Mouse (Mus musculus) neural tube, embryonic 11.5 days (tissue): Measurements from ENCODE around the gene Ppfia1. TPM values are rescaled to one million over a fixed set of nuclear protein-coding genes. Genes with fewer than 3 reads are reported as not detected.

Source experiments
- ATAC-seq: fragments of 200-750 bp; cut with Nextera tagmentation; 2 replicates; pipeline ENCODE4 v1.8.0; 2017; ENCODE audit warnings: moderate number of reproducible peaks, mild to moderate bottlenecking, moderate TSS enrichment, moderate library complexity; ENCODE audit not compliant: insufficient read depth, low FRiP score, low TSS enrichment
- DNase-seq: peaks from one replicate; pipeline ENCODE4 v3.0.0-alpha.2; 2015; ENCODE audit warnings: low spot score
- H3K27ac ChIP-seq: fragments of 300-500 bp; sonication (generic); 2 replicates; pipeline ENCODE4 v1.5.1; 2014; ENCODE audit warnings: low read depth, mild to moderate bottlenecking, low read length
- H3K27me3 ChIP-seq: fragments of 300-500 bp; sonication (generic); 2 replicates; pipeline ENCODE4 v1.6.1; 2014; ENCODE audit warnings: mild to moderate bottlenecking, low read length, mixed read lengths; ENCODE audit not compliant: control insufficient read depth, insufficient read depth
- H3K36me3 ChIP-seq: fragments of 300-500 bp; sonication (generic); 2 replicates; pipeline ENCODE4 v1.6.1; 2014; ENCODE audit warnings: mild to moderate bottlenecking, low read length, moderate library complexity, mixed read lengths; ENCODE audit not compliant: control insufficient read depth, insufficient read depth
- H3K4me1 ChIP-seq: fragments of 300-500 bp; sonication (generic); 2 replicates; pipeline ENCODE4 v1.6.1; 2014; ENCODE audit warnings: low read length, mixed read lengths; ENCODE audit not compliant: control insufficient read depth, insufficient read depth
- H3K4me2 ChIP-seq: fragments of 300-500 bp; sonication (generic); 2 replicates; pipeline ENCODE4 v1.6.1; 2014; ENCODE audit warnings: low read depth, mild to moderate bottlenecking, moderate library complexity
- H3K4me3 ChIP-seq: fragments of 300-500 bp; sonication (generic); 2 replicates; pipeline ENCODE4 v1.5.1; 2014; ENCODE audit warnings: low read depth, low read length
- H3K9ac ChIP-seq: fragments of 300-500 bp; sonication (generic); 2 replicates; pipeline ENCODE4 v1.6.1; 2014; ENCODE audit warnings: mild to moderate bottlenecking, low read length
- H3K9me3 ChIP-seq: fragments of 300-500 bp; sonication (generic); 2 replicates; pipeline ENCODE4 v1.6.1; 2016; ENCODE audit warnings: low read length; ENCODE audit not compliant: control insufficient read depth
- WGBS: fragments of 180-500 bp; shearing (Covaris S2); extraction: QIAGEN DNeasy Blood & Tissue Kit; methylation state at CpG from one replicate; pipeline ENCODE4 v1.1.7; 2014; 5-methylcytosine and 5-hydroxymethylcytosine counted together
- polyA plus RNA-seq: library from polyadenylated mRNA; unstranded; fragments of >200 nt; fragmentation: Nextera tagmentation; extraction: Ambion mirVana; gene quantifications from 2 replicates; pipeline ENCODE4 v1.2.1, GENCODE M21; 2014

The Ppfia1 gene
- polyA plus RNA-seq, 1 experiment from 2014 or later = 45.0 TPM

- H3K4me2 ChIP-seq = no peak overlapping the region
- ATAC-seq (no peak), DNase-seq (no peak)
- no peaks in the 10 kb centered on the region for H3K27me3 ChIP-seq
- WGBS = 90% methylated on average over 7 of the region's 7 CpGs
- H3K9ac ChIP-seq = no peak overlapping the region
- H3K36me3 ChIP-seq = peaks cover 33% of the 10 kb centered on the region
- H3K4me1 ChIP-seq = no peaks in the 10 kb centered on the region
- no peaks in the 10 kb centered on the region for H3K9me3 ChIP-seq
- H3K27ac ChIP-seq = no peak overlapping the region
- H3K4me3 ChIP-seq = no peak overlapping the region
These were observed 91.0 kb downstream of the Ppfia1 start for GRCm38 (mm10) chr7:144462577-144462976.

- Histone ChIP-seq H3K4me1 (no peaks in the 10 kb centered on the region), H3K9ac (no peak overlapping the region), H3K36me3 (peaks cover 43% of the 10 kb centered on the region), H3K9me3 (no peaks in the 10 kb centered on the region), H3K27ac (no peak overlapping the region), H3K4me2 (no peak overlapping the region), H3K4me3 (no peak overlapping the region), H3K27me3 (no peaks in the 10 kb centered on the region)
- no peak for ATAC-seq
- WGBS = 93% methylated on average over 6 of the region's 6 CpGs
- DNase-seq = no peak
These were observed 92.2 kb downstream of the Ppfia1 start for GRCm38 (mm10) chr7:144461246-144461902.

DNA sequence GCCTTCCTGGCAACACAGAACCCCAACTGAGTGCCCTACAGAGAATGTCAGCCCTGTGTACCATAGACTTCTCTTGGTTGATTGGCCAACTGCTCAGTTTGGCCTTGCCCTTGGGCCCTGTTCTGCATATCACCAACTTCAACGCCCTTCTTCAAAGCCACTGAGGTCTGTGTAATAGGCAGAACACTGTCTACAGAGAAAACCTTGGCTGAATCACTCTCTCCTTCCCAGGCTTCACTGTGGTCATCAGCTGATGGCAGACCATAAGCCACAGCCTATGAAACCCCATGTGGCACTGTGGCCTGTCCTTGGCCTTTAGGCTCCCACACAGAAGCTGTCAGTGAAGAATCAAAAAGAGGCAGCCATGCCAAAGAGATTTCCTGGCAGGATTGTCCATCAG, 94.6 kb downstream of the Ppfia1 start:
- whole genome bisulfite sequencing = 100% methylated on average over 1 of the region's 1 CpGs
- no peak for ATAC-seq
- H3K36me3 ChIP-seq = peaks cover 60% of the 10 kb centered on the region

DNA sequence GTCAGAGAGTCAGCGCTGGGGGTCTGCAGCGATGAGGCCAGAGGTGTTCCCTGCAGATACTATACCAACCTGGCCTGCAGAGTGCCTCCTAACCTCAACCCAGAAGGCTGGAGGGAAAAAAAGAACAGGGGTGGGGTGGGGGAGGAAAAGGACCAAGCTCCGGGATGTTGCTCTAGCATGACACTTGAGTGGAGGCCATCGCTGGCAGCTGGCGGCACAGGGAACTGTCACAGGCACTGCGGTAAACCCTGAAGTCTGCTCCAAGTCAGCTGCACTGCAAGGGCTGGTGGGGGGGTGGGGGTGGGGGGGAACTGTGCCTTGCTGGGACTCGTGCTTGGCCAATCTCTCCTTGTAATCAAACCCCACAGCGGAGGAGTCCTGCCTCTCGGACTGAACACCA, 102.9 kb downstream of the Ppfia1 start:
- WGBS = 96% methylated on average over 9 of the region's 9 CpGs
- no peak for DNase-seq
- no peak overlapping the region for H3K9ac ChIP-seq

More for the DNA sequence above, 94.6 kb downstream of the Ppfia1 start:
- Histone ChIP-seq H3K27me3 (no peaks in the 10 kb centered on the region), H3K4me3 (no peak overlapping the region), H3K27ac (no peak overlapping the region), H3K9me3 (no peaks in the 10 kb centered on the region), H3K4me1 (no peaks in the 10 kb centered on the region), H3K9ac (no peak overlapping the region), H3K4me2 (no peak overlapping the region)
- DNase-seq = no peak

GRCm38 (mm10) chr7:144449637-144450570, 103.6 kb downstream of the Ppfia1 start:
- H3K9me3 ChIP-seq = no peaks in the 10 kb centered on the region
- H3K4me2 ChIP-seq = no peak overlapping the region
- no peak overlapping the region for H3K4me3 ChIP-seq
- H3K27ac ChIP-seq = no peak overlapping the region
- no peaks in the 10 kb centered on the region for H3K27me3 ChIP-seq
- WGBS = 95% methylated on average over 13 of the region's 13 CpGs
- no peak for DNase-seq
- no peaks in the 10 kb centered on the region for H3K4me1 ChIP-seq
- no peak overlapping the region for H3K9ac ChIP-seq
- ATAC-seq = no peak
- peaks cover 49% of the 10 kb centered on the region for H3K36me3 ChIP-seq

More for the DNA sequence above, 102.9 kb downstream of the Ppfia1 start:
- H3K4me3 ChIP-seq = no peak overlapping the region
- H3K4me1 ChIP-seq = no peaks in the 10 kb centered on the region
- H3K9me3 ChIP-seq = no peaks in the 10 kb centered on the region
- no peaks in the 10 kb centered on the region for H3K27me3 ChIP-seq
- H3K27ac ChIP-seq = no peak overlapping the region
- H3K4me2 ChIP-seq = no peak overlapping the region
- H3K36me3 ChIP-seq = peaks cover 52% of the 10 kb centered on the region
- no peak for ATAC-seq

- H3K27ac ChIP-seq = no peak overlapping the region
- H3K9me3 ChIP-seq = no peaks in the 10 kb centered on the region
- no peak overlapping the region for H3K4me2 ChIP-seq
- peaks cover 39% of the 10 kb centered on the region for H3K36me3 ChIP-seq
- DNase-seq = no peak
- WGBS = 81% methylated on average over 1 of the region's 1 CpGs
- no peak overlapping the region for H3K9ac ChIP-seq
- no peaks in the 10 kb centered on the region for H3K27me3 ChIP-seq
- no peak for ATAC-seq
- no peaks in the 10 kb centered on the region for H3K4me1 ChIP-seq
- H3K4me3 ChIP-seq = no peak overlapping the region
These were observed 105.3 kb downstream of the Ppfia1 start for GRCm38 (mm10) chr7:144448186-144448585.

- WGBS = 83% methylated on average over 3 of the region's 3 CpGs
- ATAC-seq (no peak), DNase-seq (no peak)
- no peaks in the 10 kb centered on the region for H3K9me3 ChIP-seq
- no peaks in the 10 kb centered on the region for H3K4me1 ChIP-seq
- H3K9ac ChIP-seq = no peak overlapping the region
- H3K36me3 ChIP-seq = peaks cover 31% of the 10 kb centered on the region
- no peak overlapping the region for H3K4me2 ChIP-seq
- H3K27ac ChIP-seq = no peak overlapping the region
- no peak overlapping the region for H3K4me3 ChIP-seq
- no peaks in the 10 kb centered on the region for H3K27me3 ChIP-seq
These were observed 106.4 kb downstream of the Ppfia1 start for GRCm38 (mm10) chr7:144447146-144447545.

DNA sequence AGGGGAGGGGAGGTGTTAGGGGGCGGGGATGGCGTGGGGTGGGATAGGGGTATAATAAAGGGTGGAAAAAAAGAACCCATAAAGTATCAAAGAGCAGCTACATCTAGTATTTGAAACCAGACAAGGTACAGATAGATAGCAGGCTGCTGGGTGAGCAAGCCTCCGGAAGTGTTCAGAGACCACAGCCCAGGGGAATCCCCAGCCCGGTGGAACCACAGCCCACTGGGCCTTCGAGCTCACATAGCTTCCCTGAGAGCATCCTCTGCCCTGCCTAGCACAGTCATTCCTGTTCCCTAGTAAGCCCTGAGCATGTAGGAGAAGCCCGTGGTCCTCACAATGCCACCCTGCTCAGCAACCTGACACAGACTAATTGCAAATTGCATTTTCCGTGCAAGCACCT, 108.7 kb downstream of the Ppfia1 start:
- peaks cover 32% of the 10 kb centered on the region for H3K36me3 ChIP-seq
- H3K27ac ChIP-seq = no peak overlapping the region
- H3K4me2 ChIP-seq = no peak overlapping the region
- H3K27me3 ChIP-seq = no peaks in the 10 kb centered on the region
- H3K9me3 ChIP-seq = no peaks in the 10 kb centered on the region
- no peaks in the 10 kb centered on the region for H3K4me1 ChIP-seq
- no peak overlapping the region for H3K9ac ChIP-seq
- no peak for DNase-seq
- 85% methylated on average over 7 of the region's 7 CpGs for WGBS
- H3K4me3 ChIP-seq = no peak overlapping the region
- no peak for ATAC-seq
